Mouse (Mus musculus): ENCODE measurements around the gene Tmem131l.

DNA sequence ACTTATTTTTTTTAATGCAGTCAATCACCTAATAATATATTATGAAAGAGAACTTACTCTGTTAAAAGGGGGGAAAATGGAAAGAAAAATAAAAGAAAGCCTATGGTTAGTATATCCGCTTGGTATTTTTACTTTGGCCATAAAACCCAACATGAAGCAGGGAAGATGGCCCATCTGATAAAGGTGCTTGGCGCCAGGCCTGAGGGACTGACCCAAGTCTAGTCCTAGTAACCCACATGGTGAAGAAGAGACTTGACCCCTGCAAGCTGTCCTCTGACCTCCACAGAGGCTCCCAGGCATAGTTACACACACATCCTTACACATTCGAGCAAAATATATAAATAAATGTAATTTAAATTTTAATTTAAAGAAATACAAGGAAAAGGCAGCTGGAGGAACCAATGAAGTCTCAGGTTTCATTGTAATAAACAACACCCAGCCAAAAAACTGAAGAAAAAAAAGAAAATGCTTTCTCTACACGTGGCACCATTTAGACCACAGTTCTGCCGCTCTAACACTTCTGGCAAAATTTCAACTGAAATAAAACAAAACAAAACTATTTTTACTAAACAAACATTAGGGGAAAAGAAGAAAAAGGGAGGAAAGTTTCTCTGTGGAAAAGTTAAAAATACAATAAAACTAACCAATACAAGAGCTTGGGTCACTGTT is 28.8 kb downstream of the Tmem131l start:
- TF ChIP-seq CTCF (conservative IDR thresholded peaks at IDR 0.05; ENCODE audit: insufficient read depth, insufficient read length, low read depth, low read length) (no peak), POLR2A (IDR thresholded peaks at IDR 0.05; ENCODE audit: low read depth, low read length) (no peak)
